Mouse (Mus musculus): Measurements from ENCODE around the gene Kcnh2. TPM values are rescaled to one million over a fixed set of nuclear protein-coding genes. Genes with fewer than 3 reads are reported as not detected.
"Not testable (repeated sequence)": the region's sequence is repeated elsewhere in the genome, so short reads cannot be mapped to it uniquely, and the experiment has no call there.

The Kcnh2 gene
- 5.5 and 8.4 TPM in 2 replicates for polyA plus RNA-seq (2012; rRNA removed)

GRCm38 (mm10) chr5:24351278-24351677 lies at the start of gene Kcnh2:
Gene Kcnh2, minus strand, starts transcription at chr5:24351604.
- H3K36me3 ChIP-seq (ENCODE audit: control insufficient read depth, insufficient read depth, low read length), result no peaks in the 10 kb centered on the region
- H3K4me3 ChIP-seq (ENCODE audit: extremely low read depth, insufficient read depth, insufficient read length), result peak within 1 kb of the TSS; percentile 43; the same call in 1 of the 2 replicates
- no peak for DNase-seq (ENCODE audit: low read depth in 1 of 2, low spot score in 2 of 2)
- H3K27me3 ChIP-seq (ENCODE audit: control insufficient read depth, insufficient read depth, low read length), result peaks cover 13% of the 10 kb centered on the region
- peaks cover 19% of the 10 kb centered on the region for H3K4me1 ChIP-seq (ENCODE audit: control insufficient read depth, insufficient read depth, insufficient read length)
- 0% methylated on average over 27 of the region's 53 CpGs for WGBS
- TF ChIP-seq CTCF (IDR thresholded peaks at IDR 0.05; ENCODE audit: extremely low read depth, insufficient read depth, insufficient read length, insufficient replicate concordance) (no peak), POLR2A (IDR thresholded peaks at IDR 0.05; ENCODE audit: low read depth, low read length) (no peak)
- no peak within 1 kb of the TSS for H3K27ac ChIP-seq (ENCODE audit: insufficient read depth, low read length)

- Histone ChIP-seq H3K27ac (ENCODE audit: insufficient read depth, low read length) (no peak overlapping the region), H3K4me1 (ENCODE audit: control insufficient read depth, insufficient read depth, insufficient read length) (no peaks in the 10 kb centered on the region), H3K4me3 (ENCODE audit: extremely low read depth, insufficient read depth, insufficient read length) (no peak overlapping the region), H3K36me3 (ENCODE audit: control insufficient read depth, insufficient read depth, low read length) (0 out of 2 replicates have a peak, but pooled peaks cover 1% of the 10 kb centered on the region), H3K27me3 (ENCODE audit: control insufficient read depth, insufficient read depth, low read length) (no peaks in the 10 kb centered on the region)
- no peak for TF ChIP-seq POLR2A (IDR thresholded peaks at IDR 0.05; ENCODE audit: low read depth, low read length)
- TF ChIP-seq CTCF (IDR thresholded peaks at IDR 0.05; ENCODE audit: extremely low read depth, insufficient read depth, insufficient read length, insufficient replicate concordance), result no peak
- DNase-seq (ENCODE audit: low read depth in 1 of 2, low spot score in 2 of 2), result no peak
- WGBS, result 95% methylated on average over 11 of the region's 11 CpGs
Measured at GRCm38 (mm10) chr5:24400362-24400761, 49.0 kb upstream of the Kcnh2 start.

GRCm38 (mm10) chr5:24399686-24400085 lies 48.3 kb upstream of the Kcnh2 start:
- WGBS, result 92% methylated on average over 10 of the region's 10 CpGs
- H3K27ac ChIP-seq (ENCODE audit: insufficient read depth, low read length), result no peak overlapping the region
- no peaks in the 10 kb centered on the region for H3K27me3 ChIP-seq (ENCODE audit: control insufficient read depth, insufficient read depth, low read length)
- no peak for TF ChIP-seq CTCF (IDR thresholded peaks at IDR 0.05; ENCODE audit: extremely low read depth, insufficient read depth, insufficient read length, insufficient replicate concordance)
- no peak for TF ChIP-seq POLR2A (IDR thresholded peaks at IDR 0.05; ENCODE audit: low read depth, low read length)
- H3K4me1 ChIP-seq (ENCODE audit: control insufficient read depth, insufficient read depth, insufficient read length), result no peaks in the 10 kb centered on the region
- DNase-seq (ENCODE audit: low read depth in 1 of 2, low spot score in 2 of 2), result no peak
- H3K36me3 ChIP-seq (ENCODE audit: control insufficient read depth, insufficient read depth, low read length), result 0 out of 2 replicates have a peak, but pooled peaks cover 1% of the 10 kb centered on the region
- H3K4me3 ChIP-seq (ENCODE audit: extremely low read depth, insufficient read depth, insufficient read length), result no peak overlapping the region

GRCm38 (mm10) chr5:24396254-24396653 lies 44.9 kb upstream of the Kcnh2 start:
- not testable (repeated sequence) for DNase-seq (ENCODE audit: low read depth in 1 of 2, low spot score in 2 of 2); H3K27ac ChIP-seq (ENCODE audit: insufficient read depth, low read length); H3K4me1 ChIP-seq (ENCODE audit: control insufficient read depth, insufficient read depth, insufficient read length); H3K36me3 ChIP-seq (ENCODE audit: control insufficient read depth, insufficient read depth, low read length); H3K4me3 ChIP-seq (ENCODE audit: extremely low read depth, insufficient read depth, insufficient read length); H3K27me3 ChIP-seq (ENCODE audit: control insufficient read depth, insufficient read depth, low read length)
- 88% methylated on average over 6 of the region's 6 CpGs for WGBS

GRCm38 (mm10) chr5:24394165-24394894 lies 42.9 kb upstream of the Kcnh2 start:
- 2% methylated on average over 36 of the region's 36 CpGs for WGBS
- H3K36me3 ChIP-seq (ENCODE audit: control insufficient read depth, insufficient read depth, low read length), result no peaks in the 10 kb centered on the region
- peak; percentile 92 to 94 for DNase-seq (ENCODE audit: low read depth in 1 of 2, low spot score in 2 of 2)
- H3K4me3 ChIP-seq (ENCODE audit: extremely low read depth, insufficient read depth, insufficient read length), result peak overlapping the region; percentile 89
- H3K27me3 ChIP-seq (ENCODE audit: control insufficient read depth, insufficient read depth, low read length), result no peaks in the 10 kb centered on the region
- H3K27ac ChIP-seq (ENCODE audit: insufficient read depth, low read length), result peak overlapping the region; percentile 92
- TF ChIP-seq CTCF (IDR thresholded peaks at IDR 0.05; ENCODE audit: extremely low read depth, insufficient read depth, insufficient read length, insufficient replicate concordance), result peak; percentile 27; the same call in 1 of the 2 replicates
- peak; percentile 25; the same call in 1 of the 2 replicates for TF ChIP-seq POLR2A (IDR thresholded peaks at IDR 0.05; ENCODE audit: low read depth, low read length)
- H3K4me1 ChIP-seq (ENCODE audit: control insufficient read depth, insufficient read depth, insufficient read length), result peaks cover 6% of the 10 kb centered on the region; the same call in 1 of the 2 replicates

- Histone ChIP-seq H3K4me3 (ENCODE audit: extremely low read depth, insufficient read depth, insufficient read length) (peak within 1 kb of the TSS; percentile 89), H3K27me3 (ENCODE audit: control insufficient read depth, insufficient read depth, low read length) (0 out of 2 replicates have a peak, but pooled peaks cover 2% of the 10 kb centered on the region), H3K36me3 (ENCODE audit: control insufficient read depth, insufficient read depth, low read length) (no peaks in the 10 kb centered on the region), H3K4me1 (ENCODE audit: control insufficient read depth, insufficient read depth, insufficient read length) (peaks cover 7% of the 10 kb centered on the region; the same call in 1 of the 2 replicates), H3K27ac (ENCODE audit: insufficient read depth, low read length) (peak within 1 kb of the TSS; percentile 92)
- WGBS, result 12% methylated on average over 7 of the region's 7 CpGs
- TF ChIP-seq POLR2A (IDR thresholded peaks at IDR 0.05; ENCODE audit: low read depth, low read length), result no peak
- TF ChIP-seq CTCF (IDR thresholded peaks at IDR 0.05; ENCODE audit: extremely low read depth, insufficient read depth, insufficient read length, insufficient replicate concordance), result peak; percentile 71; the same call in 1 of the 2 replicates
- DNase-seq (ENCODE audit: low read depth in 1 of 2, low spot score in 2 of 2), result peak; percentile 80
Measured at GRCm38 (mm10) chr5:24393392-24393997, 42.1 kb upstream of the Kcnh2 start, which contains the start of gene Abcb8. Gene Abcb8, plus strand, starts transcription at chr5:24393663.

Measured in spleen, adult 2 months (tissue).